11 mouse cellular contexts compared by ENCODE assay signal in the genomic region with DNA sequence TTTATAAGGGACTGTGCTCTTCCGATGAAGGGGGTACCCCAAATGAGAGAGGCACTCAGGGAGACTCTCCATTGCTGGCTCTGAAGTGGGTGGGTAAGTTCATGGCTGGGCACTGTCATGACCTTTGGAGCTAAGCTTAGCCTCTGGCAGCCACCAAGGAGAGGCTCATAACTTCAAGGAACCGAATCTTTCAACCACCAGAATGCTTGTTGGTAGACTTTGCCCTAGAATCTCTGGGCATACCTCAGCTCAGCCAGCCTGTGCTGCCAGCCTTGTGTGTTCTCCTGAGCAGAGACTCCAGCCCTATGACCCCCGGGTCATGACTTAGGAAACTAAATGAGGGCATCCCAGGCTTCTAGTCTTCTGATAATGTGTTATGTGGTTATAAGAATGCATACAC. TPM values are rescaled to one million over a fixed set of nuclear protein-coding genes. Genes with fewer than 3 reads are reported as not detected.
A peak's percentile ranks its signal among the peaks of the same experiment; 100 is the strongest.
DNase-seq lines count a peak whose midpoint lies in the region; ATAC-seq lines count a peak whose summit lies in the region.
"Had no signal": no experiment of that assay in that cellular context is flagged by ENCODE, and none has a peak within 500 bp of the region (broad histone marks: within the 10 kb centered on the region; RNA-seq: fewer than 3 reads in every experiment).

No protein-coding gene starts in this region.

- no peak overlapping the region for H3K9ac ChIP-seq in hindbrain, embryonic 12.5 days
- no peak overlapping the region for H3K9ac ChIP-seq in hindbrain, embryonic 16.5 days (ENCODE audit: low read depth, low read length)
- no peak overlapping the region for H3K9ac ChIP-seq in forebrain, embryonic 12.5 days

- no peak overlapping the region for H3K4me3 ChIP-seq in hindbrain, embryonic 12.5 days
- no peak overlapping the region for H3K4me3 ChIP-seq in hindbrain, embryonic 16.5 days (ENCODE audit: low read length)
- no peak overlapping the region for H3K4me3 ChIP-seq in forebrain, embryonic 12.5 days (replicated peaks)
- no peak overlapping the region for H3K4me3 ChIP-seq in macrophage (ENCODE audit: inconsistent target)
- H3K4me3 ChIP-seq: erythroblast, embryonic 14.5 days had no signal

- no peaks in the 10 kb centered on the region for H3K36me3 ChIP-seq in hindbrain, embryonic 12.5 days
- no peaks in the 10 kb centered on the region for H3K36me3 ChIP-seq in hindbrain, embryonic 16.5 days (ENCODE audit: control insufficient read depth, insufficient read depth, low read length)
- H3K36me3 ChIP-seq in forebrain, embryonic 12.5 days (replicated peaks): no peaks in the 10 kb centered on the region
- no peaks in the 10 kb centered on the region for H3K36me3 ChIP-seq in macrophage (ENCODE audit: inconsistent target)

- peak overlapping the region; percentile 79; the same call in 1 of the 2 replicates for H3K27ac ChIP-seq in hindbrain, embryonic 12.5 days
- H3K27ac ChIP-seq in hindbrain, embryonic 16.5 days (ENCODE audit: low read depth, low read length): no peak overlapping the region
- H3K27ac ChIP-seq in forebrain, embryonic 12.5 days: peak overlapping the region; percentile 87
- peak overlapping the region; percentile 50 for H3K27ac ChIP-seq in macrophage

- H3K27me3 ChIP-seq in hindbrain, embryonic 12.5 days: no peaks in the 10 kb centered on the region
- H3K27me3 ChIP-seq in hindbrain, embryonic 16.5 days (replicated peaks; ENCODE audit: control insufficient read depth, insufficient read depth, low read length): no peaks in the 10 kb centered on the region
- no peaks in the 10 kb centered on the region for H3K27me3 ChIP-seq in forebrain, embryonic 12.5 days

- H3K79me2 ChIP-seq in macrophage (ENCODE audit: inconsistent target): peaks cover 64% of the 10 kb centered on the region

- H3K4me1 ChIP-seq in hindbrain, embryonic 12.5 days: peaks cover 94% of the 10 kb centered on the region
- H3K4me1 ChIP-seq in hindbrain, embryonic 16.5 days (ENCODE audit: control insufficient read depth, insufficient read depth, low read depth, low read length): peaks cover 46% of the 10 kb centered on the region
- peaks cover 96% of the 10 kb centered on the region for H3K4me1 ChIP-seq in forebrain, embryonic 12.5 days

- H3K9me3 ChIP-seq in hindbrain, embryonic 12.5 days (replicated peaks): no peaks in the 10 kb centered on the region
- H3K9me3 ChIP-seq in hindbrain, embryonic 16.5 days (ENCODE audit: control insufficient read depth, low read length): no peaks in the 10 kb centered on the region
- no peaks in the 10 kb centered on the region for H3K9me3 ChIP-seq in forebrain, embryonic 12.5 days

- H3K4me2 ChIP-seq in hindbrain, embryonic 12.5 days (replicated peaks): no peak overlapping the region
- H3K4me2 ChIP-seq in hindbrain, embryonic 16.5 days (ENCODE audit: low read length): no peak overlapping the region
- no peak overlapping the region; the same call in 1 of the 2 replicates for H3K4me2 ChIP-seq in forebrain, embryonic 12.5 days

- no peak for ATAC-seq in hindbrain, embryonic 12.5 days (ENCODE audit: low FRiP score)
- no peak for ATAC-seq in hindbrain, embryonic 16.5 days
- no peak for ATAC-seq in forebrain, embryonic 12.5 days (ENCODE audit: low FRiP score)
- ATAC-seq in activated CD4-positive, CD25-positive, alpha-beta regulatory T cell, adult 4 months: no peak

- WGBS in hindbrain, embryonic 12.5 days: 75% methylated on average over 3 of the region's 3 CpGs
- 80% methylated on average over 3 of the region's 3 CpGs for WGBS in hindbrain, embryonic 16.5 days
- 83% methylated on average over 3 of the region's 3 CpGs for WGBS in forebrain, embryonic 12.5 days
- WGBS in macrophage (ENCODE audit: missing documents): 92% methylated on average over 3 of the region's 3 CpGs

- DNase-seq in kidney, adult 8-10 months: peak; percentile 79 to 89
- no peak for DNase-seq in thymus, postnatal 0 days (ENCODE audit: low spot score)
- no peak for DNase-seq in spleen, postnatal 14 days (ENCODE audit: low spot score in 2 of 2)
- DNase-seq: cerebellum, postnatal 14 days; lung, adult 2 months had no signal

RNA-seq across cellular contexts. Expression of a gene that starts 35.5 kb away (rescaled TPM):
- 261 and 286 TPM in 2 replicates for polyA plus RNA-seq in hindbrain, embryonic 12.5 days (2016; fragmentation: Nextera tagmentation; extraction: Ambion mirVana)
- polyA plus RNA-seq in hindbrain, embryonic 16.5 days (2015; fragmentation: Nextera tagmentation; extraction: Ambion mirVana): 125 and 150 TPM in 2 replicates
- polyA plus RNA-seq in forebrain, embryonic 12.5 days (2016; fragmentation: Nextera tagmentation; extraction: Ambion mirVana): 302 and 335 TPM in 2 replicates
- 100 to 1,000 TPM in 10 of 26 experiments, 10 to 100 TPM in 16; 32.5 to 702 (median 72.5) TPM for total RNA-seq in macrophage (2018; cell fraction: chromatin; rRNA removed)
- 100 to 1,000 TPM in 1 of 26 experiments, 10 to 100 TPM in 25; 16.7 to 123 (median 31.1) TPM for total RNA-seq in macrophage (2018; cell fraction: cytosol; rRNA removed)
- total RNA-seq in macrophage (2018; cell fraction: nucleus; rRNA removed): 100 to 1,000 TPM in 8 of 26 experiments, 10 to 100 TPM in 18; 30.8 to 594 (median 77.0) TPM
- polyA plus RNA-seq in macrophage (2018): 17.4 to 33.9 TPM (median 33.0 TPM) in 3 replicates
- polyA plus RNA-seq in thymus, postnatal 0 days (2015; fragmentation: Nextera tagmentation; extraction: Ambion mirVana): 59.9 and 61.0 TPM in 2 replicates
- polyA plus RNA-seq in activated CD4-positive, CD25-positive, alpha-beta regulatory T cell, adult 4 months (2017; shearing (Covaris generic)): 10 to 100 TPM; 29.6 to 33.6 TPM

Comparison
In these comparisons a context has a peak if more than half of its experiments do, and no peak if none do; other contexts are left out.
1. DNase-seq: peak in kidney, adult 8-10 months (2 of 2); none in thymus, postnatal 0 days (single experiment) and spleen, postnatal 14 days (0 of 2).